Mouse (Mus musculus) lung, embryonic 14.5 days (tissue): Measurements from ENCODE around the gene Efs. TPM values are rescaled to one million over a fixed set of nuclear protein-coding genes. Genes with fewer than 3 reads are reported as not detected.
A peak's percentile ranks its signal among the peaks of the same experiment; 100 is the strongest.

Experiments used
- ATAC-seq: fragments of 200-750 bp; cut with Nextera tagmentation; 2 replicates; pipeline ENCODE4 v1.8.0; 2017; ENCODE audit warnings: mild to moderate bottlenecking, moderate TSS enrichment, moderate library complexity; ENCODE audit not compliant: insufficient read depth
- DNase-seq: peaks from one replicate; pipeline ENCODE4 v3.0.0-alpha.2; 2015
- H3K27ac ChIP-seq: fragments of 300-500 bp; sonication (generic); 2 replicates; pipeline ENCODE4 v1.5.1; 2014; ENCODE audit warnings: low read depth, mild to moderate bottlenecking, moderate library complexity
- H3K27me3 ChIP-seq: fragments of 300-500 bp; sonication (generic); 2 replicates; pipeline ENCODE4 v1.6.1; 2014; ENCODE audit warnings: low read length, control low read depth; ENCODE audit not compliant: insufficient read depth
- H3K36me3 ChIP-seq: fragments of 300-500 bp; sonication (generic); 2 replicates; pipeline ENCODE4 v1.6.1; 2014; ENCODE audit warnings: control low read depth; ENCODE audit not compliant: insufficient read depth
- H3K4me1 ChIP-seq: fragments of 300-500 bp; sonication (generic); 2 replicates; pipeline ENCODE4 v1.6.1; 2014; ENCODE audit warnings: antibody characterized with exemption, control low read depth; ENCODE audit not compliant: insufficient read depth
- H3K4me2 ChIP-seq: fragments of 300-500 bp; sonication (generic); 2 replicates; pipeline ENCODE4 v1.6.1; 2014; ENCODE audit warnings: mild to moderate bottlenecking
- H3K4me3 ChIP-seq: fragments of 300-500 bp; sonication (generic); 2 replicates; pipeline ENCODE4 v1.5.1; 2014; ENCODE audit warnings: low read depth, low read length
- H3K9ac ChIP-seq: fragments of 300-500 bp; sonication (generic); 2 replicates; pipeline ENCODE4 v1.6.1; 2014
- H3K9me3 ChIP-seq: fragments of 300-500 bp; sonication (generic); 2 replicates; pipeline ENCODE4 v1.6.1; 2016; ENCODE audit warnings: low read depth, low read length, control low read depth
- CTCF ChIP-seq: IDR thresholded peaks from 2 replicates; pipeline ENCODE4 v1.5.1; 2016; ENCODE audit warnings: antibody characterized with exemption, low read depth
- WGBS: fragments of 180-500 bp; shearing (Covaris S2); extraction: QIAGEN DNeasy Blood & Tissue Kit; methylation state at CpG from one replicate; pipeline ENCODE4 v1.1.7; 2014; 5-methylcytosine and 5-hydroxymethylcytosine counted together
- microRNA counts: library from miRNA; unstranded; fragments of <30 nt; microRNA quantifications from one replicate; lab custom pipeline; 2016
- microRNA-seq: library from miRNA; unstranded; fragments of <30 nt; microRNA quantifications from one replicate; pipeline ENCODE4, GENCODE M21; 2016; ENCODE audit warnings: borderline number of aligned reads
- polyA plus RNA-seq: library from polyadenylated mRNA; unstranded; fragments of >200 nt; fragmentation: Nextera tagmentation; extraction: Ambion mirVana; gene quantifications from 2 replicates; pipeline ENCODE4 v1.2.1, GENCODE M21; 2014

Efs gene
- polyA plus RNA-seq, 1 experiment from 2014 or later, result 33.7 TPM

DNA sequence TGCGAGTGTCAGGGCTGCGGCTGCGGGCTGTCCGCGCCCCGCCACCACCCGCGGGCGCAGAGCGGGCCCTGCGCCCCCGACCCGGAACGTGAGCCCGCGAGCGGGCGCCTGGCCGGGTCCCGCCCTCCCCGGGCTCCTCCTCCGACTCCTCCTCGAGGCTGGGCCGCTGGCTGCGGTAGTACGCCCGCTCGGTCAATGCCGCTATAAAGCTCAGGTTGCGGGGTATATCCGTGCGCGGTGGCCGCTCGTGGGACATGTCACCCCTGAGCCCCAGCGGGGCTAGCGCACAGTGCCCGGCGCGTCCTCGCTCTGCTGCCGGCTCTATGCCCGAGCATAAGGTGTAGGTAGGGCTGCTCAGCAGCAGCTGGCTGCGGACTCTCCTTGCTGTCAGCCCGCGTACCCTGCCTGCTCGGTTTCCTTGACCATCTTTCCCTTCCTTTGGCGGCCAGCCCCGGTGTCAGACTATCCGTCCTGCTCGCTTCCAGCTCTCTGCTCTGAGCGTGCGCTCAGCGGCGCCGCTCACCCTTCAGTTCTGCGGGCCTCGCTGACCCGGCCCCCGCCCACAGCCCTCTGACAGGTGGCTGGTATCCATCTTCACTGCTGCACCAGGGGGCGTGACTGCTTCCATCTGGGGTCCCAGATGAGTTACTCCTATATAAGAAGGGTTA is 48.7 kb downstream of the Efs start, which contains the start of gene Ppp1r3e:
Gene Ppp1r3e (minus strand): TSS at position 503 of the 668 bp plus-strand sequence.
- under 1% methylated on average over 52 of the region's 61 CpGs for WGBS
- peak within 1 kb of the TSS; percentile 72 for H3K9ac ChIP-seq
- no peaks in the 10 kb centered on the region for H3K36me3 ChIP-seq
- H3K4me1 ChIP-seq, result peaks cover 6% of the 10 kb centered on the region; the same call in 1 of the 2 replicates
- DNase-seq (peak; percentile 70), ATAC-seq (peak; percentile 80)
- H3K4me2 ChIP-seq, result peak within 1 kb of the TSS; percentile 99
- peak within 1 kb of the TSS; percentile 55 for H3K27ac ChIP-seq
- peak within 1 kb of the TSS; percentile 71 for H3K4me3 ChIP-seq
- no peaks in the 10 kb centered on the region for H3K9me3 ChIP-seq
- TF ChIP-seq CTCF, result no peak
- peaks cover 22% of the 10 kb centered on the region for H3K27me3 ChIP-seq

DNA sequence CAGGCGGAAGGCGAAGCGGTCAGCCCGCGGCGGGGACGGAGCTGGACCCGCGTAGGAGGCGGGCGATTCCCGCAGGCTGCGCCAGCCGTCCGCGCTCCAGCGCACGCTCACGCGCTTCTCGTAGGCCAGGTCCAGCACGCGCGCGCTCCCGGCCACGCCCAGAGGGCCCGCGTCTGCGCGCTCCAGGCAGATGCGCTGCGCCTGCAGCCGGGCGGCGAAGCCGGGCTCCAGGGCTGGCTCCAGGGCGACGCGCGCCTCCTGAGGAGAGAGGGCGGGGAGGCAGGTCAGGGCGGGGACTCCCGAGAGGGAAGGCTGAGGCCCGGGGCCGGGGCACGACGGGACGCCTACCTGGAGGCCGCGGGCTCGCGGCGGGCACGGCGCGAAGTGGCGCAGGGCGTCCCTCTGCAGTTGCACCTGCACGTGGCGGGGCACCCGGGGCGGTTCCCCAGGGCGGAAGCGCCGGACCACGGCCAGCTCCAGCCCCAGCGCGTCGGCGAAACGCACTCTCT is 49.3 kb downstream of the Efs start:
- no peaks in the 10 kb centered on the region for H3K9me3 ChIP-seq
- no peaks in the 10 kb centered on the region for H3K36me3 ChIP-seq
- peak overlapping the region; percentile 71 for H3K4me3 ChIP-seq
- H3K4me2 ChIP-seq, result peak overlapping the region; percentile 99
- H3K4me1 ChIP-seq, result peaks cover 6% of the 10 kb centered on the region; the same call in 1 of the 2 replicates
- H3K9ac ChIP-seq, result peak overlapping the region; percentile 72
- H3K27me3 ChIP-seq, result peaks cover 22% of the 10 kb centered on the region
- DNase-seq, result peak; percentile 93
- peak overlapping the region; percentile 55 for H3K27ac ChIP-seq
- WGBS, result 1% methylated on average over 63 of the region's 72 CpGs
- TF ChIP-seq CTCF, result no peak
- ATAC-seq, result peak; percentile 90

DNA sequence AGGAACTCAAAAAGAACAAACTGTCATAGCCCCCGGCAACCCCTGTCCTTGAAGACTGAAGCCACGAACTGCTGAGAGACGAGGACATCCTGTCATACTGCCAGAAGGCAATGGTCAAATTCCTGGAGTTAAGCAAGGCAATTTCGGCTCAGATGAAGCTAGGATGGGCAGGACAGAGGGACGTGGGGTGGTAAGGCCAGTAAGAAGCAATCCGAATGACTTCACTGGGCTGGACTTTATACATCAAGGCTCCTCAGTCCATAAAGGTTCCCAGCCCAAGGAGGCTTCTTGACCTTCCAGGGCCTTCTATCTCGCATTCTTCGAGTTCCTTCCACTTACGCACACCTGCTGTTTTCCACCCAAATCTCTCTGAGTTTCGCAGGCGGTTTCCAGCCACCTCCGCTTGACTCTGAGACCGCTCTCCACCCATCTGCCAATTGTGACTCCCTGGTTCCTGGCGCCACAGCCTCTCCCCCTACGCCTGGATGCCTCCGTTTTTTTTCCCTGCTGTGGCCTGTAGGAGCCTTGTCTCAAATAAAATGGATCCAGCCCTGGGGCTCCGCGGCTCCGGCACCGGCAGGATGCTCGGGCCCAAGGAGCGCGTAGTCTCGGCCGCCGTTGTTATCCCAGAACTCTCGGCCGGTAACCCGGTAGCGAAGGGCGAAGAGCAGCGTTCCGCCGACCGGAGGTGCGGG is 49.9 kb downstream of the Efs start:
- peak; percentile 52 for DNase-seq
- peak; percentile 43; the same call in 1 of the 2 replicates for ATAC-seq
- Histone ChIP-seq H3K4me2 (peak overlapping the region; percentile 99), H3K4me1 (peaks cover 6% of the 10 kb centered on the region; the same call in 1 of the 2 replicates), H3K36me3 (no peaks in the 10 kb centered on the region), H3K27me3 (peaks cover 22% of the 10 kb centered on the region), H3K9me3 (no peaks in the 10 kb centered on the region), H3K9ac (peak overlapping the region; percentile 72), H3K27ac (peak overlapping the region; percentile 55; the same call in 1 of the 2 replicates), H3K4me3 (peak overlapping the region; percentile 71)
- under 1% methylated on average over 36 of the region's 36 CpGs for WGBS
- TF ChIP-seq CTCF, result no peak

DNA sequence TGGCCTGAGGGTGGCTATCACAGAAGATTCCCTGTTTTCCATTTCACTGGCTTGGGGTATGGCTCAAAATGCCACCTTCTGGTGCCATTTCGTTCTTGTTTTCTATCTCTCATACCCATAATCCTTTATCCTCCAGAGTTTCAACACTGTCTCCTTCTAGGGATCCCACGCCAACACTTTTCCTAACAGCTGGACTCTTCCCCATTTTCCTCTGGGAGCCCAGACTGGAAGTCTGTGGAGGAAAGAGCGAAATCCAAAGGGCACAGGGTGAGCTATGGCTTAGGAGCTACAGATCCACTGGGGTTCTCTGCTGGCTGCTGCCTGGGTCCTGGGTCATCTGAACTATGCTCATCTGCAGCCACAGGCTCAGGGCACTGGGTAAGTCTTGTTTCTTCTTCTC is 51.8 kb downstream of the Efs start:
- Histone ChIP-seq H3K9ac (no peak overlapping the region), H3K4me1 (peaks cover 6% of the 10 kb centered on the region; the same call in 1 of the 2 replicates), H3K4me2 (no peak overlapping the region), H3K9me3 (no peaks in the 10 kb centered on the region), H3K4me3 (no peak overlapping the region), H3K27ac (no peak overlapping the region), H3K27me3 (peaks cover 22% of the 10 kb centered on the region), H3K36me3 (no peaks in the 10 kb centered on the region)
- 78% methylated on average over 3 of the region's 3 CpGs for WGBS
- no peak for DNase-seq
- ATAC-seq, result no peak
- TF ChIP-seq CTCF, result no peak

DNA sequence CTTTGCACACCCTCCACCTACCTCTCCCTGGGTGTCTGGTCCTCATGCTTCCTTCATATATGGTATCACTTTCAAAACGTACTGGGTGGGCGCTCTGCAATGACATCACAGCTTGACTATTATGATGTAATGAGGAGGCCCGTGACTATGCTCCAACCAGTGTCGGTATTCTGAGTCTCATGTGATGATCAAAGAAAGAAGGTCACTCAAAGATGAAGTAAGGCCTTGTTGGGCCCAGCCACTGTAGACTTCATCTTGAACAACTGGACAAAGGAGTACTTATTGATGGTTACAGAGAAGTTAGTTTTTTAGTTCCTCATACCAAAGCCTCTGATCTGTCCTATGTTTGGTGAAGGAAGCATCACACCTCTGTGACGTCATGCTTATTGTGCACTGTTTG is 55.1 kb downstream of the Efs start, which contains the start of gene Homez:
Gene Homez (minus strand): TSS at position 101 of the 400 bp plus-strand sequence.
- H3K27me3 ChIP-seq, result peaks cover 6% of the 10 kb centered on the region; the same call in 1 of the 2 replicates
- H3K4me2 ChIP-seq, result no peak within 1 kb of the TSS
- H3K4me3 ChIP-seq, result no peak within 1 kb of the TSS
- no peak within 1 kb of the TSS for H3K27ac ChIP-seq
- no peak for DNase-seq
- H3K4me1 ChIP-seq, result no peaks in the 10 kb centered on the region
- no peaks in the 10 kb centered on the region for H3K36me3 ChIP-seq
- ATAC-seq, result no peak
- 86% methylated on average over 5 of the region's 5 CpGs for WGBS
- H3K9ac ChIP-seq, result no peak within 1 kb of the TSS
- no peaks in the 10 kb centered on the region for H3K9me3 ChIP-seq
- no peak for TF ChIP-seq CTCF

DNA sequence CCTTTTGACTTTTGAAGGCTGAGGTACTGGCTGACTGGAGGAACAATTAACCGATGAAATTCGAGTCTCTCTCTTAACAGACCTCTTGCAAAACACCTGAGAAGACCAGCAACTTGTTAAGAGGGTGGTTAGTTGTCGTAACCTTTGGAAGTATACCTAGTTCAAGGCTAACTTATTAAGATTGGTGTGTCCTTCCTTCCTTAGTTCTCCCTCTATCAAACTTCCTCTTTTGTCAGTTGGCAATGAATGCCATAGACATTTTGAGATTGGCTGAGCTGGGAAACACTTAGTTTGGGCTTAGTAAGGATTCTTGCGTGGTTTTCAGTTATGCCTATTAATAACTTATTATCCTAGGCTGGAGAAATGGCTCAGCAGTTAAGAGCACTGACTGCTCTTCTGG is 57.9 kb downstream of the Efs start:
- Histone ChIP-seq H3K4me3 (no peak overlapping the region), H3K4me1 (no peaks in the 10 kb centered on the region), H3K4me2 (no peak overlapping the region), H3K9me3 (no peaks in the 10 kb centered on the region), H3K27me3 (no peaks in the 10 kb centered on the region), H3K36me3 (no peaks in the 10 kb centered on the region), H3K9ac (no peak overlapping the region), H3K27ac (no peak overlapping the region)
- no peak for TF ChIP-seq CTCF
- DNase-seq (no peak), ATAC-seq (no peak)
- 87% methylated on average over 4 of the region's 4 CpGs for WGBS

DNA sequence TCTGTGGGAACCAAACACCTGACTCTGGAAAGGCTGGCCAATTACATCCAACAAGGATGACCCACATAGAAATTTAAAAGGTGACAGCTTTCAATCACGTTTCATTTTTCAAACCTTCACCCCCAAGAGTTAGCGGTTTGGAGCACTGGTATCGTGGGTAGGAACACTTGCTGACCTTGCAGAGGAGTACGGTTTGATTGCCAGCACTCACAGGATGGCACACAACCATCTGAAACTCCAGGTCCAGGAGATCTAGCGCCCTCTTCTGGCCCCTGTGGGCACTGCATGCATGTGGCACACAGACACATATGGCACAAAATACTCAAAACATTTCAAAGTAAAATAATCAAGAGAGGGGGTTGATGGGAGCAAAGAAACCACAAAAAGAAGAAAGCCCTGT is 59.0 kb downstream of the Efs start:
- Histone ChIP-seq H3K4me2 (no peak overlapping the region), H3K4me1 (no peaks in the 10 kb centered on the region), H3K9ac (no peak overlapping the region), H3K36me3 (no peaks in the 10 kb centered on the region), H3K4me3 (no peak overlapping the region), H3K9me3 (no peaks in the 10 kb centered on the region), H3K27ac (no peak overlapping the region), H3K27me3 (no peaks in the 10 kb centered on the region)
- DNase-seq (peak; percentile 40), ATAC-seq (no peak)
- 55% methylated on average over 5 of the region's 5 CpGs for WGBS
- peak; percentile 48 for TF ChIP-seq CTCF

MicroRNAs encoded within 50 kb of the gene (microRNA counts, 519-probe panel; counts per million panel counts)
- microRNA mmu-miR-208a (lab: Ali Mortazavi, UCI) (3,526 counts per million, percentile 73 among the panel's probes with 10 or more counts), microRNA mmu-miR-208b (lab: Ali Mortazavi, UCI) (632 counts per million, percentile 2 among the panel's probes with 10 or more counts)

Small RNA genes within 50 kb of the gene (microRNA-seq; reads per million reads assigned to microRNA genes)
- gene Mir208a, result 364 reads per million, percentile 62 among the genes with 10 or more reads in this experiment
- 60.8 reads per million, percentile 42 among the genes with 10 or more reads in this experiment for gene Mir208b

Other genes with a start within 250 kb of the Efs start
- gene 1700123O20Rik, start 239.9 kb downstream of the Efs start, polyA plus RNA-seq, result 77.4 and 83.2 TPM in 2 replicates
- 120 and 122 TPM in 2 replicates for gene Acin1, start 239.2 kb downstream of the Efs start, polyA plus RNA-seq
- gene Gm29776, start 227.3 kb downstream of the Efs start, polyA plus RNA-seq, result 0.12 and 0.15 TPM in 2 replicates
- gene Cebpe, start 214.0 kb downstream of the Efs start, polyA plus RNA-seq, result not detected in 2 replicates
- 2.7 and 3.0 TPM in 2 replicates for gene Slc7a8, start 144.2 kb downstream of the Efs start, polyA plus RNA-seq
- gene Rnf212b, start 112.0 kb downstream of the Efs start, polyA plus RNA-seq, result not detected in 2 replicates
- 10.4 and 13.2 TPM in 2 replicates for gene Homez, start 55.2 kb downstream of the Efs start, polyA plus RNA-seq
- 1.5 and 1.6 TPM in 2 replicates for gene Ppp1r3e, start 48.6 kb downstream of the Efs start, polyA plus RNA-seq
- gene Bcl2l2, start 42.7 kb downstream of the Efs start, polyA plus RNA-seq, result 3.4 and 3.9 TPM in 2 replicates
- not detected in 2 replicates for gene Gm20521, start 42.7 kb downstream of the Efs start, polyA plus RNA-seq
- gene Pabpn1, start 33.6 kb downstream of the Efs start, polyA plus RNA-seq, result 134 and 139 TPM in 2 replicates
- gene Slc22a17, start 13.0 kb downstream of the Efs start, polyA plus RNA-seq, result 27.0 and 29.2 TPM in 2 replicates
- gene Il25, start 6.6 kb upstream of the Efs start, polyA plus RNA-seq, result not detected in 2 replicates
- gene Cmtm5, start 10.1 kb upstream of the Efs start, polyA plus RNA-seq, result 0.22 and 0.31 TPM in 2 replicates
- 4.6 and 87.1 TPM in 2 replicates for gene Myh6, start 40.8 kb upstream of the Efs start, polyA plus RNA-seq
- not detected in 2 replicates for gene Gm17428, start 50.8 kb upstream of the Efs start, polyA plus RNA-seq
- gene Myh7, start 68.5 kb upstream of the Efs start, polyA plus RNA-seq, result 1.8 and 3.6 TPM in 2 replicates
- 75.0 and 81.6 TPM in 2 replicates for gene Ngdn, start 89.3 kb upstream of the Efs start, polyA plus RNA-seq
- 3.4 and 3.5 TPM in 2 replicates for gene Zfhx2, start 166.2 kb upstream of the Efs start, polyA plus RNA-seq
- gene Thtpa, start 168.7 kb upstream of the Efs start, polyA plus RNA-seq, result 19.2 and 20.1 TPM in 2 replicates
- 14.7 and 16.3 TPM in 2 replicates for gene Ap1g2, start 180.5 kb upstream of the Efs start, polyA plus RNA-seq
- gene Jph4, start 190.8 kb upstream of the Efs start, polyA plus RNA-seq, result 0.16 and 0.37 TPM in 2 replicates